Mouse (Mus musculus) kidney, postnatal 25 days (tissue): ENCODE measurements around the gene C130074G19Rik.
A peak's percentile ranks its signal among the peaks of the same experiment; 100 is the strongest.

Source experiments
- DNase-seq, 2 experiments: peaks; one replicate each; pipeline ENCODE4 v3.0.0; 2021; ENCODE audit warnings: mixed read lengths in 2 of 2

C130074G19Rik gene

GRCm38 (mm10) chr1:184873910-184874309 lies 9.1 kb downstream of the C130074G19Rik start:
- no peak for DNase-seq

DNA sequence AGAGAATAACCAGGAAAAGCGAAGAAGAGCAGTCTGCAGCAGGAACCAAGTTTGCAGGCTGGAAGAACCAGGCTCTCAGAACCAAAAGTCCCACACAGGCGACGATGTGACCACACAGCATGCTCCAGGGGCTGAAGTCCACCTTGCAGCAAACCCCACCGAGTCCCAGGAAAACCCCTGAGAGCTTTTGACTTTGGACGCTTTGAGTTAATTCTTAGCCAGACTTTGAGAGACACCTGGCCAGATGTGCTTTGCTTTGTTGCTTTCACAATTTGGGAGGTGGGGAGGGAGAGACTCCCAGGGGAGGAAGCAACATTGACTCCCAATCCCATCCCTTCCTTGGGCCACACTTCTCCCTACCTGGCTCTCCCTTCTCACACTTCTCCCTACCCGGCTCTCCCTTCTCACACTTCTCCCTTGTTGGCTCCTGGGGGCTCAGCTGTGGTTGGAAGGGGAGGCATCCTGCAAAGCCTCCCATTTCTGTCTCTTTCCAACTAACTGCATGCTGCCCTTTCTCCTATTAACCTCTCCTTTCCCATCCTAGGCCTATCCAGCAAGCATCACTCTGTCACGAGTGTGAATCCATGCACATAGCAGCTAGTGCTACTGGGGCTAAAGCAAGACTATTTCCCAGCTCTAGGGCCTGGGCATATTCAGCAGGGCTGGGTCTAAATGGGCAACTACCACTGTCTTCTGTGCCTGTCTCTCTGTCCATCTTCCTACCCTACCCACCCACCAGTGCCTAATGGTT lies 10.8 kb downstream of the C130074G19Rik start:
- DNase-seq = peak; percentile 70 to 91

- DNase-seq = peak; percentile 58 to 79
Measured at GRCm38 (mm10) chr1:184871506-184871905, 11.5 kb downstream of the C130074G19Rik start.

- peak; percentile 43 to 72 for DNase-seq
Measured at GRCm38 (mm10) chr1:184870646-184871385, 12.2 kb downstream of the C130074G19Rik start.

DNA sequence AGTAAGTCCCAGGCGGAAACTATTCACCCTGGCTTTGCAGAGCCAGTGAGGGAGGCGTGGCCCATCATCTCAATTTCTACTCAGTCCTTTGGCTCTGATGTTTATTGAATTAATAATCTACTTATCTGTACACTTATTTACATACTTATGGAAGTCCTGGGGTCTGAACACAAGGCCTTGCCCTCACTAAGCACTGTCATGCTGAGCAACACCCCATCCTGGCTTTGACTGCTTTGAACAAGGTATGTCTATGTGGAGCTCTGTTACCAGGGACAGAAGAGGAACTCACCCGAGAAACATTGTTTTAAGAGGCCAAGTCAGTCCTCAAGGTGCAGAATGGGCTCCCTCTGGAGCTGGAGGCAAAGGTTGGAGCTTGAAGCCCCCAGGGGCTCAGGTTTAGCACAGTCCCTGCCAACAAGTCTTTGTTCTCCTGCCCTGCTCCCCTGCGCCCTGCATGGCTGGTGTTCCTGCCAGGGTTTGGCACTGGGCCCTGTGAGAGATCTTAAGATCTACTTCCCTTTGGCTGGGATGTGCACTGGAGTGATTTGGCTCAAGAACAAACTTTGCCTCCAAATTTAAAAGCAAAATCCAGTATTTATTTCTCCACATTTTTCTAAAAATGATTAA lies 13.0 kb downstream of the C130074G19Rik start:
- peak; percentile 92 to 94 for DNase-seq

DNA sequence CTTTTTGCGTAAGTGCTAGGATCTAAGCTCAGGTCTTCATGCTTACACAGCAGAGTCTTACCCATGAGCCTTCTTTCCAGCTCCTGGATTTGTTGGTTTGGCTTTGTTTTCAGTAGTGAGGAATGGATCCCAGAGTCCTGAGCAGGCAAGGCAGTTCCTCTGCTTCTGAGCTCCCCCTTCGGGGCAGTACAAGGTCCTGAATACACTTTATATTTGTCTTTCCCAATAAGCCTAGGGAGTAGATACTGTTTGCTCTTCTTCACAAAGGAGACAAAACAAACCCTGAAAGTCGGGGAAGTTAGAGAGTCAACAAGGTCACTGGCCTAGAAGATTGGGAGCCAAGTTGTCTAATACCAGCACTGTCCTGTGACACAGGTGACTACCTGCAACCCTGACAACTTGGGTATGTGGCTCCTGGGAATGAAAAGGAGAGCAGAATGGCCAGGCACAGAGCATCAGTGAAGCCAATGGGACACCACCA lies 15.3 kb downstream of the C130074G19Rik start:
- no peak for DNase-seq

DNA sequence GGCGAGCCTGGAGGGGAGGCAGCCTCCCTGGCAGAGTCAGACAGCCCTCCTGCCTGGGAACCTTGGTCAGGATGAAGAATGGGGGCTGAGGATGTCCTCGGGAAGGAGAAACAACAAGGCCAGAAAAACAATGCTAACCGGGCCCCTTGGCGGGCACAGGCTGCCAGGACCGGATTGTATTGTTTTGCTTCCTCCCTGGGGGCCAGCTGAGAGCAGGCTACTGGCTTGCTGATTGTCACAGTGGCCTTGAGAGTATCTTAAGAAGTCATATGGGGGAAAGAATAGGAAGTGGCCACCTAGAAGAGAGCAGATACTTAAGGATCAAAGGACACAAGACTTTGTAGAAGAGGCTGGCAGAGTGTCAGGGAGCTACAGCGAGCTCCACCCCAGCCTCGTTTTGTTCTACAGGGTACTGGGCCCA lies 18.6 kb downstream of the C130074G19Rik start:
- DNase-seq = peak; percentile 60 to 76

DNA sequence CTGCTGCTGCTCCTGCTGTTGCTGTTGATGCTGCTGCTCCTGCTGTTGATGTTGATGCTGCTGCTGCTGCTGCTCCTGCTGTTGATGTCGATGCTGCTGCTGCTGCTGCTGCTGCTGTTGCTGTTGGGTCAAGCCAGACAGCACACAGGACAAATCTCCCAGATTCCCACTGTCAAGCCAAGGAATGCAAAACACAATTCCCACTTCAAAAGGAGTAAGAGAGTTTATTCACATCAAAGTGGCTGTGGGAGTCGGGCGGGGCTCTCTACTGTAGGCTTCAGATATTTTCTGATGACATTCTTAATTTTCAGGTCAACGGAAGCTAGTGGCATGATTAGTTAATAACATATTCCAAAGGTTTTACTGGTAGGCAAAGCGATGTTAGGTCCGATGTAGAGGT lies 20.4 kb downstream of the C130074G19Rik start:
- no peak for DNase-seq

GRCm38 (mm10) chr1:184861551-184861950 lies 21.5 kb downstream of the C130074G19Rik start:
- no peak for DNase-seq

DNA sequence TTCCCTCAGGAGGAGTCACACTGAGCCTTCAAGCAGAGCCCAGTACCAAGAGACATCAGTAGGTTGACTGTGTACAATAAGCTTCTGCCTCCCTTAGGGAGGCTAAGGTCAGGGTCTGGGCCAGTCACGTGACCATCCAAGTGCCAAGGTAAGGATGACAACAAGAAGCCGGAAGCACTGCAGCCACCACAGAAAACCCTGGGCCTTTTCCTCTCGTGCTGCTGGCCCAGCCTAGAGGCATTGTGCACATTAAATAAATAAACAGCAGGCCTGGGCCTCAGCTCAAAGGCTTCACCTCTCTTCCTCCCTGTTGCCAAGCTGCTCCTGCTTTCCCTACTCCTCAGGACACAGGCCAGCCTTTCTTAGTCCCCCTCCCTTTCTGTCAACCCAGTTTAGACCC lies 22.7 kb downstream of the C130074G19Rik start:
- DNase-seq = peak; percentile 29 to 66

- peak; percentile 59 to 63 for DNase-seq
Measured at GRCm38 (mm10) chr1:184858253-184858652, 24.8 kb downstream of the C130074G19Rik start.

- no peak for DNase-seq
Measured at GRCm38 (mm10) chr1:184857216-184857615, 25.8 kb downstream of the C130074G19Rik start.

DNA sequence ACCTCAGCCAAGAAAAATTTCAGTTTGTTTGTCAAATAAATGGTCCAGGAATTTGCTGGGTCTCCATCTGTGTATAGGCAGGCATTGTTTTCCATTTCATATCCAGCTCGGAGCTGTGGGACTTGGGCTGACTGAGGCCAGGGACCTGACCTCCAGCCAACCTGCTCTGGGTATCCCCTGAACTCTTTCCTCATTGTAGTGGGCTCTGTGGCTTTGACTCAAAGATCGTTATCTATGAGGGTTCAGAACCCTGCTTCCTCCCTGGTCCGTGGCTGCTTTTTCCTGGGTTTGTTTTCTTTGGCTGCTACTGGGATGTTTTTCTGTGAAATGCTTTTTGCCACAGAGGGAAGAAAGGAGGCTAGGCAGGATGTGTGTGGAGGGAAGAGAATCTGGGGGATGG lies 29.1 kb downstream of the C130074G19Rik start:
- peak; percentile 27 to 51 for DNase-seq

DNA sequence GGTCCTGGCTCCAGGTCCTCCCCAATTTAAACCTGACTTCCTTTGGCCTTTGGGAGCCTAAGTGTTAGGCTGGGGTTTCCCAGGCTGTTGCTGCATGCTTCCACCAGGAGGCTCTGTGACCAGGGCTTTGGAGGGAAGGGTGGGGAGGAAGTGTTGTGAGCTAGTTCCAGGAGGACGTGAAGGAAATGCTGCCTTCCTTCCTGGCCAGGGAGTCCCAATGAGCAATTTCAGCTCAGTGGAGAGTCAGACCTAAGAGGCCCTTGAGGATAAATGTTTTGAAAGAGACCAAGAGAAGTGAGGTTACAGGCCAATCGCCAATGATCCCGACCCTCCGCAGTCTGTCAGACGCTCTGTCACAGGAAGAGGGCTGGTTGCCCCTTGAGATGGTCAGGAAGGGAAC lies 29.7 kb downstream of the C130074G19Rik start:
- DNase-seq = peak; percentile 83 to 88

GRCm38 (mm10) chr1:184851741-184852618 lies 31.0 kb downstream of the C130074G19Rik start:
- peak; percentile 95 to 96 for DNase-seq

DNA sequence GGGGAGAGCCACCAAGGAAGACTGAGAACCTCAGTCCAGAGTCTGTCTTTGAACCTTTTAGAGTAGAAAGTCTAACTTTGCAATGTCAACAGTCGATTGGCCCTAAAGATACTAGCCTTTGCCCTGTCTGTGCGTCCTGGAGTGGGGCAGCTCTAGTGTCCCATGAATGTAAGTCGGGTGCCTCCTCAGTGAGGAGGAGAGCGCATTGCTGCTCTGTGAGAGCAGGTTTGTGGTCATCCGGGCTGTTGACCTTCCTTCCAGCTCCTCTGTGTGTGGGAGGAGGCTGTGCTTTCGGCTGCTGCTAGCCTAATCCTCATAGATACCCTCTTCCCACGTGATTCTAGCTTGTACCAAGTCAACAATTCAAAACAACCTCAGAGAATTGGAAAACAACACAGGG lies 31.9 kb downstream of the C130074G19Rik start:
- peak; percentile 63 to 85 for DNase-seq

DNA sequence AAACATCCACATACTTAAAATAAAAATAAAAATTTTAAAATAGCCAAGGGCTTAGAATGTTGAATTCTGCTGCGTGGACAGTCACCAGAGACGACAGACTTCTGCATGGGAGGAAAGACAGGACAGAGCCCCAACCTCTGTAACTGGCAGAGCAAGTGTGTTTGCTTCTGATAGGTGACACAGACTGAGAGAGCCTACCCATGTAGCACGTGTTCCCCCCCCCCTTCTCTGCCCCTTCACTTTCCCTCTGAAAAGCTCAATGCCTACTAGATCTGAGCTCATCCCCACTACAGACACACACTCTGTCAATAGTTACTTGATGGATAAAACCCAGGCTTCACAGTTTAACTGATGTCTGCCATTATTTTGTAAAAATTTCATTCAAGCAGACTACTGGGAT lies 36.0 kb downstream of the C130074G19Rik start:
- DNase-seq = no peak

DNA sequence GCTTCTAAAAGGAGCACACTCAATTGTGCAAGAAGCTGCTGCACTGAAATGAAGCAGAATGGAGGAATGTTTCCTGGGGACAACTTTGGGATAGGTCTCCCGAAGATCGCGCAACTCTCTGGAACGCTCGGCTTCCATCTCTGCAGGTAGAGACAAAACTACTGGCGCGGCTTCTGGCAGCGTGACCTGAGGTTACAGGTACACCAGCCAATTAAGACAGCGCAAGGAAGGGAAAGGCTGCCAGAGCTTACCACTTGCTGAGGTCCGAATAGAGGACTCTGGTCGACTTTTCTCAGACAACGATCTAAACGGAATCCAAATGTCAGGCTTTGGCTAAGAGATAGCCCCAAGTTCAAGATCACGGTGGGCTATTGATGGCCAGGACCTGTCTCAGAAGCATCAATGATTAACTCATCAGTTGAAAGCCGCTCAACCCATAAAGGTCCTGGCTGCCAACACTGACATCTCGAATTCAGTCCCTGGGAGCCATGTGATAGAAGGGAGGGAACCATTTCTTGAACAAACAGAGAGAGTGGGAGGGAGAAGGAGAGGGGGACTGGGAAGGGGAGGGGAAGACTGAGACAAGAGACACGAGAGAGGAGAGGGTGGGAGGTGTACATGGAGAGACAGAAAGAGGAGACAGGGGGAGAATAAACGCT lies 36.8 kb downstream of the C130074G19Rik start, which contains the start of gene Marc2:
TSS of gene Marc2 (minus strand) at position 360 of the 659 bp plus-strand sequence.
- DNase-seq = peak; percentile 60 to 83

DNA sequence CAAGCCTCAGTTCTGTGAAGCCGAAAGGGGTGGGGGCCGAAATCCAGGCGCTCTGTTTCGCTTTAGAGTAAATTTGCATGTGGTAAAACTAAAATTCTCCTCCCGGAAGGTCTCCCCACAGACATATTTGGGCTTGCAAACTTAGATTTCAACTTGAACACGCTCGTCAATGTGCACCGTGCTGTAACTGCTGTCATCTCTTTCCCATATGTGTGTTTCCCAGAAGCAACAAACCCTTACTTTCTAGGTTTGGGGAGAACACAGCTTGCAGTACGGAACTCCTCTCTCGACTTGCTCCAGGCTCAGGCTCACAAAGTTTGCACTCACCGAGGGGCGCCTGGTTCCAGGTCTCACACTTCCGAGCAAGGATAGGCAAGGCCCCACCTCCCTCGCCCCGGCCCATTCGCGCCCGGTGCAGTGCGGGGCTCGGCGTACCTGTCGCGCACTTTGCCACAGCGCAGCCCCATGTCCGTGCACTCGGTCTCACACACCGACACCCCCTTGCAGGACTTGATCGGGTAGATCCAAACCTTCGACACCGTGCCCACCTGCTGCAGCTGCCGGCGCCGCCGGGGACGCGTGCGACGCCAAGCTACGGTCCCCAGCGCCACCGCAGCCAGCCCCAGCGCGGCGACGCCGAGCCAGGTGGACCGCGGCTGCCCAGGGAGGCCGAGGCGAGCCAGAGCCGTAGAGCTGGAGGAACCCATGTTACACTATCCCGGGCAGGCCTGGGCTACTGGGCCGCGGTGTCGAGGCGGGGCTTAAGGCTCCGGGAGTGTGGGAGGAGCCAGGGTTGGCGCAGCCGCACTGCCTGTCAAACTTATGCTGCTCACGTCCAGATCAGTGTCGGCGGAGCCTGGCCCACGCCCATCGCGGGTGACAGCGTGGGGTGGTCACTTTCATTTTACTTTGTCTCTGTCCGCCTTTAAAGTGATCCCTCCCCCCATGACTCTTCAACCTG lies 37.6 kb downstream of the C130074G19Rik start:
- peak; percentile 92 to 96 for DNase-seq

GRCm38 (mm10) chr1:184844326-184845066 lies 38.5 kb downstream of the C130074G19Rik start:
- DNase-seq = peak; percentile 63 to 73
